19 mouse cellular contexts compared by ENCODE assay signal in genomic region chr3:138747035-138747434, GRCm38 (mm10).
"Had no signal": no experiment of that assay in that cellular context is flagged by ENCODE, and none has a peak within 500 bp of the region (broad histone marks: within the 10 kb centered on the region; RNA-seq: fewer than 3 reads in every experiment).

No protein-coding gene starts in this region.

- H3K9me3 ChIP-seq: limb, embryonic 10.5 days; limb, embryonic 13.5 days; liver, embryonic 13.5 days; midbrain, embryonic 12.5 days; midbrain, embryonic 15.5 days; neural tube, embryonic 12.5 days; neural tube, embryonic 15.5 days had no signal

- H3K27me3 ChIP-seq: limb, embryonic 13.5 days; midbrain, embryonic 12.5 days; midbrain, embryonic 15.5 days; neural tube, embryonic 12.5 days; neural tube, embryonic 15.5 days had no signal

- H3K9ac ChIP-seq: limb, embryonic 13.5 days; liver, embryonic 13.5 days; midbrain, embryonic 12.5 days; midbrain, embryonic 15.5 days; neural tube, embryonic 12.5 days; neural tube, embryonic 15.5 days had no signal

- DNase-seq: kidney, adult 18-20 months; kidney, adult 9 months; kidney, postnatal 14 days; kidney, postnatal 4 days; layer of hippocampus, postnatal 36 days; liver; liver, embryonic 13.5 days; lung, adult 2 months; lung, postnatal 14 days; lung, postnatal 4 days; retina, postnatal 1 day; thymus, postnatal 25 days had no signal

- H3K36me3 ChIP-seq: limb, embryonic 10.5 days; limb, embryonic 13.5 days; liver, embryonic 13.5 days; midbrain, embryonic 12.5 days; midbrain, embryonic 15.5 days; neural tube, embryonic 12.5 days; neural tube, embryonic 15.5 days had no signal

- H3K4me3 ChIP-seq: limb, embryonic 10.5 days; limb, embryonic 13.5 days; liver, embryonic 13.5 days; midbrain, embryonic 12.5 days; midbrain, embryonic 15.5 days; neural tube, embryonic 12.5 days; neural tube, embryonic 15.5 days had no signal

- H3K27ac ChIP-seq: limb, embryonic 10.5 days; limb, embryonic 13.5 days; liver, embryonic 13.5 days; midbrain, embryonic 12.5 days; midbrain, embryonic 15.5 days; neural tube, embryonic 12.5 days; neural tube, embryonic 15.5 days; stomach, postnatal 0 days had no signal
